Mouse (Mus musculus) spleen, postnatal 4 days (tissue): Measurements from ENCODE around the gene Amtn.
"Not testable (repeated sequence)": the region's sequence is repeated elsewhere in the genome, so short reads cannot be mapped to it uniquely, and the experiment has no call there.

Experiments
- DNase-seq, 2 experiments: peaks; one replicate each; pipeline ENCODE4 v3.0.0; 2022; ENCODE audit warnings: low spot score in 2 of 2

The Amtn gene

DNA sequence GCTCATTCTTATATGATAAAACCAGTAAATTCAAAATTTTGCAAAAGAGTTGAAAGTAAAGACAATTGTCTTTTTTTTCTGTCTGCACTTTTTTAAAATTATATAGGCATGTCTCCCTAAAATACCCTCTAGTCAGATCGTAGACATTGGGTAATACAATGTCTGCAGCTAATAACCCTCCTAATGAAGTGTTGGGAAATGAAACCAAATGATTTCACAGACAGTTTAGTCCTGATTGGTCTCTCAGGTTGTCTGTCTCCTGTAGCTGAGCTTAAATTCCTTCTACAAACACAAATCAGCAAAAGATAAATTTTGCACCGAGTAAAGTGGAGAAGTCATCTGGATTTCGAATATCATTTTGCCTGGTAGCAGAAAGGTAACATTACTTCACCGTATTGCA lies at the start of gene Amtn:
Amtn (plus strand) TSS at position 301 of the 400 bp plus-strand sequence.
- no peak for DNase-seq

- not testable (repeated sequence) for DNase-seq
Measured at GRCm38 (mm10) chr5:88348533-88348932, 27.4 kb upstream of the Amtn start.

GRCm38 (mm10) chr5:88364768-88365167 lies 11.1 kb upstream of the Amtn start:
- peak in 1 of 2 experiments; percentile 16 for DNase-seq

DNA sequence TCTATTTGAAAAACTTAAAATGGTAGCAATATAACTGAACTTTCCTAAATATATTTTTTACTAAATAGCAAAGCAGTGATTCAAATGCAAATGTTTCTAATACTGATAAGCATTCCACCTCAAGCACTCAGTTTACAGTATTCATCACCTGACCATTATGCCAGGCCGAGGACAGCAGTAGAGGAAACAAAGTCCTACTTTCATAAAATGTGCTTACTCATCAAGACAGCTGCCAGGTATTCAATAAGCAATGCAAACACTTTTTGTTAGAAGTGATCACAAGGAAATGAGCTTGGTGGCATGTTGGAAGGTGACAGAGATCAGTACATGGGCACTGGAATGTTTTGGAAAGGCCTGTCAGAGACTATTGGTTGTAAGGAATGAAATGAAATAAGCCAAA lies 9.0 kb upstream of the Amtn start:
- DNase-seq = no peak

DNA sequence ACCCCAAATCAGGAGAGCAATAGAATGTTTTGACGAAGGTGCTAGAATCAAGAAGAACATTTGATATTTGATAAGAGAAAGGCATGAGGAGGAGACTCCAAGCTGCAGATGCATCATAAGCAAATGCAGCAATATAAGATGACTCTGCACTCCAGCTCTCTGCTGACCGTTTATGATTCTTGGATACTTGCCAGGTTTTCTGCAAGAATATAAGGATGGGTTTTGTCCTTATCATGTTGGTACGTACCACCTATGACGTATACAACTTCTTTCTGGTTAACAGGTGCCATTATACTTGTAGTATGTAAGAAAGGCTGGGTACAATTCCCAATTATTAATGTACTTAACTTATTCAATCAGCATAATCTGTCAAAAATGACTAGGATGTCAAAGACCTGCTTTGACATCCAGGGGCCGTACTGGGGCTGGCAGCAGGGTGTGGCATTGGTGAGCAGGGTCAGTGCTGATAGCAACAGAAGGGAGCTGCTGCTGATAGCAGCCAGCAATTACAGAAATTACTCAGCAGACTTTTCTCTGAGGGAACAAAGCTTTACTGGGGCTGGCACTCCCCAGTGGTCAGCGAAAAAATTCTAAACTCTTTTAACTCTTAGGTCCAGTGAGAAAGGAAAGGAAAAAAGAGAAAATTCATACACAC lies 5.2 kb upstream of the Amtn start:
- DNase-seq = peak in 1 of 2 experiments; percentile 17

DNA sequence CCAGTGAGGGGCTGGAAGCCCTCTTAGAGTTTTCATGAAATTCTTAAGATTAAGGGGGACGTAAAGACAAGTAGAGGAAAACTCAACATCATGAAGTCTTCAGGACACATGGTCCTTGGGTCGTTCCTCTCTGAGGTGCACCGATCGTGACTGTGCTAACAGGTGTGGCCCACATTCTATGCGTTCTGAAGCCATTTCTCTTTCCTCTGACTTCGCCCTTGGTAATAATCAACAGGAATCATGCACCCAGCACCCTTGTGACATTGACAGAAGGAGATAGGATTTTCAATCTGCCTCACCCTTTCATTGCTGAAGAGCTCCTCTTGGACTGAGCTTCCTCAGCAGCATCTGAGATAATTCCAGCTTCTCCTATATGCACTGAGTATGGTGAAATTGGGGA lies 3.3 kb upstream of the Amtn start:
- DNase-seq = no peak

- DNase-seq = not testable (repeated sequence)
Measured at GRCm38 (mm10) chr5:88391960-88392359, 16.1 kb downstream of the Amtn start.

GRCm38 (mm10) chr5:88398581-88398980 lies 22.7 kb downstream of the Amtn start:
- DNase-seq = no peak

DNA sequence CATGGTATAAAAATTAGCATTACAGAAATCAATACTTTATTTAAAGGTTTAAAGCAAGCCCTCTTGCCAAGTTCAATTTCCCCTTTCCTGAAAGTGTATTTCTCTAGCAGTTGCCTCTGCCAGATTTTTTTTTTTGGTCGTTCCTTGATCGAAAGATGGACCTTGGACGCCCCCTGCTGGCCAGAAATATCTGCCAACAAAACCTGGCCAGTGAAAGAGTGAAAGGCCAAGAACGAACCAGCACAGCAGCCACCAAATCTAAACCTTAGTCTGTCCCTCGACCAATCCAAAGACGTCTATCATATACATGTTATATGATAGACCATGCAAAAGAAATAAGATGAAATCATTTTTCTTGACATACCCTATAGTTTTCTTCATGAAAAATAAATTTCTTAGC lies 23.9 kb downstream of the Amtn start:
- peak; percentile 59 to 85 for DNase-seq

GRCm38 (mm10) chr5:88401464-88401863 lies 25.6 kb downstream of the Amtn start:
- DNase-seq = no peak

GRCm38 (mm10) chr5:88420319-88421065 lies 44.6 kb downstream of the Amtn start:
- no peak for DNase-seq

DNA sequence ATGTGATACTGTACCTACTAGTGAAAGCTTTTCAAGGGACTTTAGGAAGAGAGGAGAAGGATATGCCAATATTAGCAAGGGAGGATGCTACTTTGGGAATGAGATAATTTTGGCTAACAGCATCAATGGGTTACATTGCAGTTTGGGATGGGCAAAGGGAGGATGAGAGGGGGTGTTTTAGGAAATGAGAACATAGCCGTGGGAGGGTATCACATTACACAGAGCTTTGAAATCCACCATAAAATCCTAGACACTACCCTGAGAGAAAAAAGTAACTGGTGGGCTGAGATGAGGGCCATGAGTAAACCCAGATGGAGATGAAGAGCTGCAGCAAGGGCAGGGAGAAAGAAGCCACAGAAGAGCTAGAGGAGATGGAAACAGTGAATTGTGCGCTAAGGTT lies 49.0 kb downstream of the Amtn start:
- DNase-seq = not testable (repeated sequence)

DNA sequence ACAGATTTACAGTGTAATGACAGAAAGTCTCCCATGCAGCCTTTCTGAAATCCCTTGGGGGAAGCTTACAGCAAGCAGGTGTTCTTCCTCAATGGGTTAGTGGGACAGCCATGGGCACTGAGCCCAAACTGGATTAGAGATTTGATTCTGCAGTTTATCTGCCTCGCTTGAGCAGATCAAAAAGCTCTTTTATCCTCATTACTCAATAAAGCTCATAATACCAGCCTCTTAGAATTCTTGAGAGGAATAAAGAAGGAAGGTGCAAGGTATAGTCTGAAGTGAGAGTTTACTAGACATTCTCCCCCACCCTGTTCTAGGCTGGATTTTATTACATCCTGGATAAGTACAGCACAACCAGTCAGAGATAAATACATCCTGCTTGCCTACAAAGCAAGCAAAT lies 50.8 kb downstream of the Amtn start:
- DNase-seq = no peak
